Mouse (Mus musculus) MEL (cell line): Measurements from ENCODE around the gene Gtf3c6.

Experiments
- CHD1 ChIP-seq: IDR thresholded peaks from 2 replicates; pipeline ENCODE4 v1.6.1; 2012; ENCODE audit warnings: low read depth, mild to moderate bottlenecking, inconsistent platforms, low read length, improper control_type of control experiment
- CTCF ChIP-seq, 3 experiments: IDR thresholded peaks in 2 of 3; conservative IDR thresholded peaks in 1 of 3; 2 replicates each; pipeline ENCODE4 v1.5.1; 2011 to 2012; ENCODE audit warnings: low read length in 3 of 3, low read depth in 2 of 3, mild to moderate bottlenecking in 2 of 3, improper control_type of control experiment in 1 of 3, inconsistent platforms in 1 of 3, mixed read lengths in 1 of 3, moderate library complexity in 1 of 3; ENCODE audit not compliant: control insufficient read depth in 1 of 3, insufficient read depth in 1 of 3, poor library complexity in 1 of 3, severe bottlenecking in 1 of 3
- E2F4 ChIP-seq: IDR thresholded peaks from 2 replicates; pipeline ENCODE4 v1.6.1; 2011; ENCODE audit warnings: low read depth, low read length, improper control_type of control experiment, borderline replicate concordance
- EP300 ChIP-seq, 2 experiments: IDR thresholded peaks; 2 replicates each; pipeline ENCODE4 v1.6.1; 2011; ENCODE audit warnings: improper control_type of control experiment in 2 of 2, low read length in 2 of 2, low read depth in 1 of 2, mild to moderate bottlenecking in 1 of 2
- HCFC1 ChIP-seq: IDR thresholded peaks from 2 replicates; pipeline ENCODE4 v1.6.1; 2012; ENCODE audit warnings: low read depth, mild to moderate bottlenecking, inconsistent platforms, low read length, improper control_type of control experiment, moderate library complexity
- JUND ChIP-seq: IDR thresholded peaks from 2 replicates; pipeline ENCODE4 v1.6.1; 2011; ENCODE audit warnings: low read depth, mild to moderate bottlenecking, improper control_type of control experiment, low read length
- KAT2A ChIP-seq: conservative IDR thresholded peaks from 2 replicates; pipeline ENCODE4 v1.6.1; 2012; ENCODE audit warnings: low read depth, low read length, improper control_type of control experiment, inconsistent platforms
- MXI1 ChIP-seq: IDR thresholded peaks from 2 replicates; pipeline ENCODE4 v1.6.1; 2011; ENCODE audit warnings: mild to moderate bottlenecking, low read depth, low read length, improper control_type of control experiment
- POLR2A ChIP-seq, 2 experiments: IDR thresholded peaks; 2 replicates each; pipeline ENCODE4 v1.6.1; 2011 to 2012; ENCODE audit warnings: low read length in 2 of 2, mild to moderate bottlenecking in 2 of 2, control low read depth in 1 of 2, improper control_type of control experiment in 1 of 2, low read depth in 1 of 2, moderate library complexity in 1 of 2; ENCODE audit not compliant: control insufficient read depth in 1 of 2, insufficient read depth in 1 of 2, poor library complexity in 1 of 2
- RAD21 ChIP-seq: IDR thresholded peaks from 2 replicates; pipeline ENCODE4 v1.6.1; 2011; ENCODE audit warnings: mild to moderate bottlenecking, low read depth, low read length, improper control_type of control experiment
- UBTF ChIP-seq: IDR thresholded peaks from 2 replicates; pipeline ENCODE4 v1.6.1; 2012; ENCODE audit warnings: low read depth, mild to moderate bottlenecking, inconsistent platforms, low read length, improper control_type of control experiment, moderate library complexity, borderline replicate concordance; ENCODE audit not compliant: insufficient read depth
- USF2 ChIP-seq, 2 experiments: IDR thresholded peaks; 2 replicates each; pipeline ENCODE4 v1.6.1; 2011 to 2012; ENCODE audit warnings: improper control_type of control experiment in 2 of 2, low read length in 2 of 2, borderline replicate concordance in 1 of 2, inconsistent platforms in 1 of 2, low read depth in 1 of 2, mild to moderate bottlenecking in 1 of 2; ENCODE audit not compliant: insufficient read depth in 1 of 2
- ZC3H11A ChIP-seq: IDR thresholded peaks from 2 replicates; pipeline ENCODE4 v1.6.1; 2012; ENCODE audit warnings: low read depth, mild to moderate bottlenecking, inconsistent platforms, low read length, improper control_type of control experiment

- no peak for TF ChIP-seq HCFC1
- no peak for TF ChIP-seq RAD21
- no peak for TF ChIP-seq EP300 (IDR thresholded peaks at IDR 0.05; ENCODE audit: low read depth in 1 of 2, low read length in 2 of 2)
- TF ChIP-seq POLR2A (IDR thresholded peaks at IDR 0.05; ENCODE audit: control insufficient read depth in 1 of 2, insufficient read depth in 1 of 2, low read depth in 1 of 2, low read length in 2 of 2, poor library complexity in 1 of 2): no peak
- TF ChIP-seq CTCF (IDR thresholded peaks at IDR 0.05 in 2 of 3, conservative IDR thresholded peaks at IDR 0.05 in 1 of 3; ENCODE audit: control insufficient read depth in 1 of 3, insufficient read depth in 1 of 3, low read depth in 2 of 3, low read length in 3 of 3, poor library complexity in 1 of 3, severe bottlenecking in 1 of 3): no peak
- no peak for TF ChIP-seq E2F4
- no peak for TF ChIP-seq JUND
- no peak for TF ChIP-seq CHD1
- TF ChIP-seq USF2 (IDR thresholded peaks at IDR 0.05; ENCODE audit: borderline replicate concordance in 1 of 2, insufficient read depth in 1 of 2, low read depth in 1 of 2, low read length in 2 of 2): no peak
- TF ChIP-seq KAT2A: no peak
- no peak for TF ChIP-seq MXI1
- no peak for TF ChIP-seq UBTF
- no peak for TF ChIP-seq ZC3H11A
Measured at GRCm38 (mm10) chr10:40271216-40271615, 13.3 kb upstream of the Gtf3c6 start.
